Mouse (Mus musculus) effector memory CD4-positive, alpha-beta T cell, adult 7 months (primary cell): Measurements from ENCODE around the gene Odf3b. TPM values are rescaled to one million over a fixed set of nuclear protein-coding genes. Genes with fewer than 3 reads are reported as not detected.

Experiments
- polyA plus RNA-seq: library from polyadenylated mRNA; unstranded; fragments of 100-300 nt; shearing (Covaris generic); gene quantifications from one replicate; pipeline ENCODE4 v1.2.1, GENCODE M21; 2017

Gene Odf3b
- polyA plus RNA-seq, result not detected

DNA sequence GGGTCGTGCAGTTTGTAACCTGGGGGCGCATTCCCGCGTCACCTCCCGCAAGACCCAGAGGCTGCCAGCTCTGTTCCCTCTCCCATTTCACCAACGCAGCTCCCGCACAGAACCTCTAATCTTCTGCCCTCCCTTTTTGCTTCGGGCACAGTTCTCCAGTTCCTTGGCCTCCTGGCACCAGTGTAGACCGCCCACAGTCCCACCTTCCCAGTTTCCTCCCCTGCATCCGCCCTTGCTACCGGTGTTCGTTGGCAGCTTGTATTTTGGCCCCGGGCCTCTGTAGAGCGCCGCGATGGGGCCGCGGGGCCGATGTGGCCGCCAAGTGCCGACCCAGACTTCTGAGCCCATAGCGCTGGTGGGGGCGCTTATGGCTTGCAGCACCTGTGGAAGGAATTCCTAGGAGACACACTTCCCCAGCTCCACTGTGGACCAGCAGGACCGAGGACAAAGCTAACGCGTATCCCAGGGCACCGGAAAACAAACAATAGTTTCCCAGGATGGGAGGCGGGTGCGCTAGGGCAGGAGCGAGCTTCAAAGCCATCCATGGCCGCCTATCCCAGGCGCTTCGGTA, at the start of gene Odf3b:
Odf3b (minus strand) TSS at position 452 of the 571 bp plus-strand sequence.

DNA sequence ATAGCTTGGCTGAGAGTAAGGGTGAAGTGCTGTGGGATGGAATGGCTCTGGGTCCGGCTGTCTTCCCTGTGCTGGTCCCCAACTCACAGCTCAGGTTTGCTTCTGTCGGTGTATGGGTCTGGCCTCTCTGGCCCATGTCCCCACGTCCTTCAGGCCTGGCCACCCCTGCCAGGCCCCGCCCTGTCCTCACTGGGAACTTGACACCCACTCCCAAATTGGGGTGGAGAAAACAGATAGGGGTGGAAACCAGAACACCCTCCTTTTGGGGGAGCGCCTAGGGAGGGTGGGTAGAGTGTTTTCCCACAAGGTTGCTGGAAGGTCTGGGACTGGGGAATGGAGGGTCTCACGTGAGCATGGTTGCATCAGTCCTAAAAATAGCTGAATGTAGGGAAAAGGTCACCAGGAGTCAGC, 46.6 kb upstream of the Odf3b start, which contains the start of gene Cpt1b:
Cpt1b (minus strand) TSS at position 153 of the 411 bp plus-strand sequence.

DNA sequence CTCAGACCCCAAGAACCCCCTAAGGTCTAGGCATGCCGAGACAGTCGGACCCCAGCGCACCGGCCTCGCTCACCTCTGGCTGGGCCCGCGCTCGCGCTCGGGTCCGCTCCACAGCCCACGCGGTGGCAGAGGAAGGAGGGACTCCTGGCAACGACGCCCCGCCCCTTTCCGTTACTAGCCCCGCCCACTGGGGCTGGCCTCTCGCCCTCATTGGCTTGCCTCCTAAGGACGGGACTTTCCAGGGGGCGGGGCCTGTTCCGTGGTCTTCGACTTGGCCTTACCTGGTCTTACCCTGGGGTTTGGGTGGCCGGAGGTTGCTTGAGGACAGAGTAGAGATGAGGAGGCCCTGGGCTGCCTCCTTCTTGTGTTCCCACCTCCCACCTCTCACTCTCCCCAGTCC, 31.0 kb upstream of the Odf3b start, which contains the start of gene Syce3:
Syce3 (minus strand) TSS at position 386 of the 400 bp plus-strand sequence.

GRCm38 (mm10) chr15:89384617-89385016, 5.5 kb upstream of the Odf3b start, which contains the start of gene Klhdc7b:
TSS of gene Klhdc7b (plus strand) at chr15:89384917.

DNA sequence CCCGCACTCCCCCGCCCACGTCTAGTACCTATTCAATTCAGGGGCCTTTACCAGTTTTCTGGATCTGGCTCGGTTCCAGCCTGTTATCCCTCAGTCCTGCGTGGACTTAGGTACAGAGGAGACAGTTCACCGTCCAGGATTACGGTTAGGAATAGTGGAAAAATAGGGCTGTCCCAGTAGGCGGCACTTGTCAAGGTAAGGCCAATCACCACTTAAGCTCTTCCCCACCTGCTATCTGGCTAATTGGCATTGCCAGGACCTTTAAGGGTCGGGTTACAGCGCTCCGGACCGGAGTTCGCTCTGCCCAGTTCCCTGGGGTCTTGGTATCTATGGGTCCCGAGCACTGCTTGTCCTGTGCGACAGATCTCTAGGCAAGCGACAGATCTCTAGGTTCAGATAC, 2.1 kb downstream of the Odf3b start, which contains the start of gene Tymp:
Tymp (minus strand) TSS at position 83 of the 400 bp plus-strand sequence.

DNA sequence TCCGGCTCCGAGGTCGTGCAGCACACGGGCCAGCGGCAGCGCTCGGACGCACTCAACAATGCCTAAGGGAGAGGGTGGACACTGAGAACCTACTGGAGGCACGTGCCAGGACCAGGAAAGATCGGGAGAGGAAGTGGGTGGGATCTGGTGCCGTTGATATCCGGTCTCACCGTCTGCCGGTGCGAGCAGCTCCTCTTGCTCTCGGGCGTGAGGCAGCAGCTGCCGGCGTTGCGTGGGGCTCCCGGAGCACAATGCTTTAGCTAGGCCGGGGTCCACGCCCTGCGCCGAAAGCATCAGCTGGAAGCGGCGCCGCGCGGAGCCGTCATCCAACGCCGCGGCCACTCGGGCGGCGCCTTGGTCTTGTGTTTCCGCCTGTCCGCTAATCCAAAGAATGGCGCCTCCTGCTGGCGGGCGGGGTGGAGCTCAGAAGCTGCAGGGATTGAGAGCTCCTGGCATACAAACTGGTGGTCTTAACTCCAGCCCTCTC, 5.3 kb downstream of the Odf3b start, which contains the start of gene Sco2:
Sco2 (minus strand) TSS at position 85 of the 487 bp plus-strand sequence.

DNA sequence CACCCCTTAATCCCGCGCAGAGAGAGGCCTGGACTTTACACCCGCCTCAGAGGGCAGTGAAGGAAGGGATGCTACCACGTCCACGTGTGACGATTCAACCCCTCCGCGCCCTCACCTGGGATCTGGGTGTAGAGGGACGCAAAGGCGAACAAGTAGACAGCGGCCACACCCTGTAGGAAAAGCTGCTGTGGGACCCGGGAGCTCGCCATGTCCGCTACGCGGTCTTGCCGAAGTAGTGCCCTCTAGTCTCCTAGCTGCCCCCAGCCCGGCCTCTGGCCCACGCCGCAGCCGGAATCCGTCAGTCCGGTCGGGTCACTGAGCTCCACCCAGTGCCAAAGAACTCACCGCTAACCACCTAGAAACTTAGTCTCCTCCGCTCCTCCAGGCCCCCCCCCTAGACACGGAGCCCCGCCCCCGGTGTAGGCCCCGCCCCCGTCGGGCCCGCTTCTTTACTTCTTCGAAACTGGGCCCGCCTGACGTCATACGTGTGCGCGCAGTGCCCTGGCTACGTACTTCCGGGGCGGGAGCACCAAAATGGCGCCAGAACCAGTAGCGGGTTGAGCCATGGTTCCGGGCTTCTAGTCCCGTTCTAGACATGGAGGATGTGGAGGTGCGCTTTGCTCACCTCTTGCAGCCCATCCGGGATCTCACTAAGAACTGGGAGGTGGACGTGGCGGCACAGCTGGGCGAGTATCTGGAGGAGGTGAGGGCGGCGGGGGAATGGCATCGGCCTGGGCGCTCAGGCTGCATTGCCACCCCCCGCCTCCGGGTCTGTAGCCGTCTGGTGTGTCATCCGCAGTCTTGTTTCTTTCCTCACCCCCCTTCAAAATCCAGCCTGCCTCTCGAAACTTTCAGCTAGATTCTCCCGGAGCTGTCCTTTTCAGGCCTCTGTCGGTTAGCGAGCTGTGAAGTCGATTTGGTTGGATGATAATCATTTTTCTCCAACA, 23.6 kb downstream of the Odf3b start, which contains the start of the genes Lmf2 and Ncaph2:
Lmf2 (minus strand) TSS at position 419 of the 947 bp plus-strand sequence.
Ncaph2 (plus strand) TSS at position 479 of the 947 bp plus-strand sequence.

GRCm38 (mm10) chr15:89334271-89334670, 44.8 kb downstream of the Odf3b start, which contains the start of gene Miox:
TSS of gene Miox (plus strand) at chr15:89334398.

Other genes starting within 250 kb of the Odf3b start
- gene Mapk12, start 238.6 kb downstream of the Odf3b start, polyA plus RNA-seq, result 3.8 TPM
- 27.4 TPM for gene Mapk11, start 229.7 kb downstream of the Odf3b start, polyA plus RNA-seq
- 0.32 TPM for gene Plxnb2, start 198.5 kb downstream of the Odf3b start, polyA plus RNA-seq
- gene Dennd6b, start 182.8 kb downstream of the Odf3b start, polyA plus RNA-seq, result 44.6 TPM
- 16.7 TPM for gene Ppp6r2, start 167.7 kb downstream of the Odf3b start, polyA plus RNA-seq
- 99.5 TPM for gene Sbf1, start 64.0 kb downstream of the Odf3b start, polyA plus RNA-seq
- not detected for gene Adm2, start 56.6 kb downstream of the Odf3b start, polyA plus RNA-seq
- gene Miox, start 44.9 kb downstream of the Odf3b start, polyA plus RNA-seq, result 0.60 TPM
- gene Lmf2, start 23.6 kb downstream of the Odf3b start, polyA plus RNA-seq, result 42.8 TPM
- gene Ncaph2, start 23.6 kb downstream of the Odf3b start, polyA plus RNA-seq, result 144 TPM
- 3.4 TPM for gene Sco2, start 5.4 kb downstream of the Odf3b start, polyA plus RNA-seq
- gene Tymp, start 2.2 kb downstream of the Odf3b start, polyA plus RNA-seq, result 1.5 TPM
- gene Klhdc7b, start 5.6 kb upstream of the Odf3b start, polyA plus RNA-seq, result not detected
- not detected for gene Syce3, start 31.2 kb upstream of the Odf3b start, polyA plus RNA-seq
- 0.37 TPM for gene Cpt1b, start 46.6 kb upstream of the Odf3b start, polyA plus RNA-seq
- 6.8 TPM for gene C730034F03Rik, start 50.3 kb upstream of the Odf3b start, polyA plus RNA-seq
- gene Gm44502, start 50.4 kb upstream of the Odf3b start, polyA plus RNA-seq, result not detected
- 102 TPM for gene Chkb, start 50.6 kb upstream of the Odf3b start, polyA plus RNA-seq
- not detected for gene Mapk8ip2, start 74.6 kb upstream of the Odf3b start, polyA plus RNA-seq
- gene Arsa, start 98.1 kb upstream of the Odf3b start, polyA plus RNA-seq, result 13.1 TPM
- gene Shank3, start 120.3 kb upstream of the Odf3b start, polyA plus RNA-seq, result not detected
- gene Acr, start 189.0 kb upstream of the Odf3b start, polyA plus RNA-seq, result not detected
- 0.80 TPM for gene Rabl2, start 212.6 kb upstream of the Odf3b start, polyA plus RNA-seq